Mouse (Mus musculus): Measurements from ENCODE around the gene Plin4. TPM values are rescaled to one million over a fixed set of nuclear protein-coding genes. Genes with fewer than 3 reads are reported as not detected.

Gene Plin4
- polyA plus RNA-seq, 1 experiment from 2014 or later = 7.1 TPM

DNA sequence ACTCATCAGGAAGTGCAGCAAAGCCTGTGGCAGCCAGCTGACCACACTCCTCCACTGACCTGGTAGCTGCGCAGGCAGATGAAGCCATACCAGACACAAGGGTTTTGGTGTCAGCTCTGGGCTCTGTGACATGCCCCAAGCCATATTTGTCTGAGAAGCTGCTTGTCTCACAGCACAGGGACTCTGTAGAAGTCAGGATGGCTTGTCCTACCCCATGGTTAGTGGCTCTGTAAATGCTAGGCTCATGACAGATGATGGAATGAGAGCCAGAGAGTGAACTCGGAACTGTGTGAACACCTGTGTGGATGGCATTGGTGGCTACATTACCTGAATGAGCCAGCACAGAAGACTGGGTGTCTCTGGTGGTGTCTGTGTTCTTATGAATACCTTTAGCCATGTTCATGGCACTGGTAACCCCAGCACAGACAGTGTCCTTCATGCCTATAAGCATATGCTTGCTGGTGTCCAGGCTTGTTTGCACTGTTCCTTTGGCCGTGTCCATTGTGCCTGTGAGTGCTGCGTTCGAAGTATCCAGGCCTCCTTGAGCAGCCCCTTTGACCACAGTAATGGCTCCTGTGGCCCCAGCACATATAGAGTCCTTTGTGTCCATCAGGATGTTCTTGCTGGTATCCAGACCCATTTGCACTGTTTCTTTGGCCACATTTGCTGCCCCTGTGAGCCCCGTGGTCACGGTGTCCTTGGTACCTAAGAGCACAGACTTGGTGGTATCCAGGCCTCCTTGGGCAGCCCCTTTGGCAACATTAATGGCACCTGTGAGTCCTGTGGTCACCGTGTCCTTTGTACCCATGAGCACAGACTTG lies 5.9 kb downstream of the Plin4 start:
- no peak for DNase-seq (ENCODE audit: low read depth, low spot score)
- TF ChIP-seq CTCF (IDR thresholded peaks at IDR 0.05) = no peak
- CTCF ChIA-PET = interaction anchor here (1.3 to 1.5 kb wide), 2 partner anchors 8 to 14 kb away, joined by 4 to 5 read pairs; no protein-coding TSS in a partner anchor
- in situ Hi-C loops (cut with MboI; ENCODE audit: low pct_unique_long_range_greater_than_20kb) = no loop called here
- POLR2A ChIA-PET = no interaction called here
- no peak for ATAC-seq
- no peaks in the 10 kb centered on the region for H3K27me3 ChIP-seq

DNA sequence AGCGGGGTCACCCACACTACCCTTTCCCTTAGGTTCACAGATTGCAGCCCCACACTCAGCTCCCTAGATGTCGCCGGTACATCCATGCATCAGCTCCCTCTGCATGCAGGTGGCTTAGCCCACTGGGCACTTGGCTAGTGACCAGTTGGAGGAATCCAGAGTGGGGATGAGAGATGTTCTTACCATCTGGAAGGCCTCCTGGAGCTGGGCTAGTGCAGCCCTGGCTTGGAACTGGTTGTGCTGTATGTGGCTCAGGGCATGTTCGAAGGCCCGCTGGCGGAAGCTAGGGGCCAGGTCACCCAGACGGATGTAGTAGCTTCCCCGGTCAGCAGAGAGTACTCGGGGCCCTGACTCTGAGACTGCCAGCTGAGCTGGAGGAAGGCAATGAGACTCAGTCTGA lies 6.7 kb downstream of the Plin4 start:
- H3K27me3 ChIP-seq = no peaks in the 10 kb centered on the region
- in situ Hi-C loops (cut with MboI; ENCODE audit: low pct_unique_long_range_greater_than_20kb) = no loop called here
- DNase-seq (ENCODE audit: low read depth, low spot score) = no peak
- ChIA-PET POLR2A (no interaction called here), CTCF (interaction anchor here (1.3 to 1.5 kb wide), 2 partner anchors 9 to 13 kb away, joined by 4 to 5 read pairs; no protein-coding TSS in a partner anchor)
- no peak for ATAC-seq
- no peak for TF ChIP-seq CTCF (IDR thresholded peaks at IDR 0.05)

DNA sequence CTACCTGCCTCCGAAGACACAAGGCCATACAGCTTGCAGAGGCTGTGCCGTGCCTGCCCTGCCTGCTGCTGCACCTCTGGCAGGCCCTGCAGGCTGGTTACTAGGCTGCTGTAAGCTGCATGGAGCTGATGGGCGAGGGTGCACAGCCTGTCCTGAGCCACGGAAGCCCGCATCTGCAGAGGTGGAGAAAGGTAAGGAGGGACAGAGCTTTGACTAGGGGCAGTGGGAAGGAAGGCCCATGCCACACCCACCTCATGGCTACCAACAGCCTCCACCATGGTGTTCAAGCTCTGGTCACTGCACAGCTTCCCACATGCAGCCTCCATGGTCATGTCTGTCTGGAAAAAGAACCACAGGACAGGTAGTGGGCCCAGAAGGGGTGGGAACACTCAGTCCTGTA lies 7.4 kb downstream of the Plin4 start:
- ATAC-seq (no peak), DNase-seq (ENCODE audit: low read depth, low spot score) (no peak)
- no peak for TF ChIP-seq CTCF (IDR thresholded peaks at IDR 0.05)
- no peaks in the 10 kb centered on the region for H3K27me3 ChIP-seq
- ChIA-PET CTCF (interaction anchor here (0.8 to 1.5 kb wide), 3 partner anchors 10 to 12 kb away, joined by 3 to 5 read pairs (median 4); no protein-coding TSS in a partner anchor), POLR2A (interaction anchor here (0.8 to 0.9 kb wide), 2 partner anchors 9 to 19 kb away, joined by 3 to 4 read pairs; no protein-coding TSS in a partner anchor)
- in situ Hi-C loops (cut with MboI; ENCODE audit: low pct_unique_long_range_greater_than_20kb) = no loop called here

DNA sequence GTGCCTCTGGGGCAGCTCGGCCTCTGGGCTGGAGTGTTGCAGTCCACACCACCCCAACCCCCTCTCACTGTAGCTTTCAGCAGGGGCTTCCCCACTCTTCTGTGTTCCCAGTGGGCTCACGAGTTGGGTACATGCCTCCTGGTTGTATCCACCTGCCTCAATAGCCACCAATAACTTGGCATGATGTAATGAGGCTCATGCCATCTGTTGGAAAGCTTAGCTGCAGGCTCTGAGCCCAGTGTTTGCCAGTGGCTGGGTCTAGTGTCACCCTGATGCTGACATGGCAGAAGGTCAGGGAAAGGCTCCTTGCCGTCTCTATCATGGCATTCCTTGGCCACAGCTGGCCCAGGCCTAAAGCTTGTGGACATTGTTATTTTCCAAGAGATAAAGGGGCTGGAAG lies 8.8 kb downstream of the Plin4 start:
- in situ Hi-C loops (cut with MboI; ENCODE audit: low pct_unique_long_range_greater_than_20kb) = no loop called here
- ATAC-seq (no peak), DNase-seq (ENCODE audit: low read depth, low spot score) (no peak)
- POLR2A ChIA-PET = interaction anchor here (0.6 kb wide), 1 partner anchor 84 kb away, joined by 6 read pairs; no protein-coding TSS in a partner anchor
- H3K27me3 ChIP-seq = no peaks in the 10 kb centered on the region
- CTCF ChIA-PET = interaction anchor here (1.8 to 2.3 kb wide), 2 partner anchors 11 kb away, joined by 6 to 10 read pairs; no protein-coding TSS in a partner anchor
- TF ChIP-seq CTCF (IDR thresholded peaks at IDR 0.05) = no peak

DNA sequence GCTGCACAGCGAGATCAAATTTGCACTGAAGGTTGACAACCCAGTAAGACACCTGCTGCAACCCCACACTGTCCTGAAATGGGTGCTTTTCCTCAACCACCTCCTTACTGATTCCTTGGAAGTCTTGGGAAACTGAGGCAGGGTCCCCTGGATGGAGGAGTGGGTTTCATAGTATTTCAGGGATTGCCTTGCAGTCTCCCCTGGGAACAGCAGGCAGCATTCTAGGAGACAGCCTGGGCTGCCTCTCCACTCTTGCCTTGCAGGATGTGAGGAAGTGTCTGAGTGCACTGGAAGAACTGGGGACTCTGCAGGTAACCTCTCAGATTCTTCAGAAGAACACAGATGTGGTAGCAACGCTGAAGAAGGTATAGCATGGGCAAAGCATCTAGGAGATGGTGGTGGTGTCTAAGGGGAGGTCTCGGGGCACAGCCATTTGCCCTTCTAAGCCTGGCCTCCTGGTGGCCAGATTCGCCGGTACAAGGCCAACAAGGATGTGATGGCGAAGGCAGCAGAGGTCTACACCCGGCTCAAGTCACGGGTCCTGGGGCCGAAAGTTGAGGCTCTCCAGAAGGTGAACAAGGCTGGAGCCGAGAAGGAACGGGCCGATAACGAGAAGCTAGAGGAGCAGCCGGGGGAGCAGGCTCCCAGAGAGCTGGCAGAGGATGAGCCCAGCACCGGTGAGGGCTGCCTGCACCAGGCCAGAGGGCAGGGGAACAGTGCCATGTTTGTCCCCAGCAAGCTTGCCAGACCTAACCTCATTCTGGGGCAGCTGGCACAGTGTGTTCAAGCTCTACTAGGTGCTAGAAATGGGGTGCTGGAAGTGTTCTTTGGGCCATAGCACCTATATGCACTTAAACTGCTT lies 10.7 kb downstream of the Plin4 start:
- no peaks in the 10 kb centered on the region for H3K27me3 ChIP-seq
- ChIA-PET POLR2A (interaction anchor here (1.4 kb wide), 1 partner anchor 10 kb away, joined by 8 read pairs; no protein-coding TSS in a partner anchor), CTCF (interaction anchor here (1.8 to 2.3 kb wide), 2 partner anchors 9 to 13 kb away, joined by 6 to 10 read pairs; no protein-coding TSS in a partner anchor)
- ATAC-seq (no peak), DNase-seq (ENCODE audit: low read depth, low spot score) (no peak)
- no peak for TF ChIP-seq CTCF (IDR thresholded peaks at IDR 0.05)
- in situ Hi-C loops (cut with MboI; ENCODE audit: low pct_unique_long_range_greater_than_20kb) = no loop called here

DNA sequence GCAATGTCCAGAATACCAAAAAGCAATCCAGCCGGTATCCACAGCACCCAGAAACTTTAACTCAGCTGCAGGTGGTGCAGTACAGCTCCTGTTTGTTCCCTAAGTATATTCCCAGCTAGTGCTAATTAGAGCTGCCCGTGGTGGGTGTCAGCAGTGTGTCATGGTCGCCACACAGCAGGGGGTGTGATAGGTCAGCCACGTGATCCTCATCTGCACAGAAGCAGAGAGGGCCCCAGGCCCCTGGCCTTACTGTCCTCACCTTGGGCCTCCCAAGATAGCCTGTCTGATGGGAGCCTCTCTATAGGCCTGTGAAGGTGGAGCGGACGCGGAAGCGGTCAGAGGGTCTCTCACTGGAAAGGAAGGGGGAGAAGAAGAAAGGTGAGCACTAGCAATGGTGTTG lies 11.4 kb downstream of the Plin4 start:
- ATAC-seq = no peak
- no peak for DNase-seq (ENCODE audit: low read depth, low spot score)
- CTCF ChIA-PET = interaction anchor here (1.1 kb wide), 1 partner anchor 11 kb away, joined by 3 read pairs; no protein-coding TSS in a partner anchor
- H3K27me3 ChIP-seq = no peaks in the 10 kb centered on the region
- in situ Hi-C loops (cut with MboI; ENCODE audit: low pct_unique_long_range_greater_than_20kb) = no loop called here
- no peak for TF ChIP-seq CTCF (IDR thresholded peaks at IDR 0.05)
- POLR2A ChIA-PET = interaction anchor here (0.9 kb wide), 1 partner anchor 77 kb away, joined by 3 read pairs; no protein-coding TSS in a partner anchor

DNA sequence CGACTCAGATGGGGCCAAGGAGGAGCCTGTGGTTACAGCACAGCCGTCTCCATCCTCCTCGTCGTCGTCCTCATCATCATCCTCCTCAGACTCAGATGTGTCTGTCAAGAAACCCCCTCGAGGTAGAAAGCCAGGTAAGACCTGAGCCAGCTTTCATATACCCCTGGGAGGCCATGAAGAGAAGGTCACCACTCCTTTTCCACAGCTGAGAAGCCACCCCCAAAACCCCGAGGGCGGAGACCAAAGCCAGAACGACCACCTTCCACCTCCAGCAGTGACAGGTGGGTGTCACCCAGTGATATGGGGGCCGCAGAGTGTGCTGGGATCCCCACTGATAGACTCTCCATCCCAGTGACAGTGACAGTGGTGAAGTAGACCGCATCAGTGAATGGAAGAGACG lies 12.7 kb downstream of the Plin4 start:
- ATAC-seq = no peak
- H3K27me3 ChIP-seq = no peaks in the 10 kb centered on the region
- no peak for TF ChIP-seq CTCF (IDR thresholded peaks at IDR 0.05)
- in situ Hi-C loops (cut with MboI; ENCODE audit: low pct_unique_long_range_greater_than_20kb) = no loop called here
- DNase-seq (ENCODE audit: low read depth, low spot score) = no peak
- POLR2A ChIA-PET = no interaction called here
- CTCF ChIA-PET = interaction anchor here (1.1 kb wide), 1 partner anchor 10 kb away, joined by 3 read pairs; no protein-coding TSS in a partner anchor

DNA sequence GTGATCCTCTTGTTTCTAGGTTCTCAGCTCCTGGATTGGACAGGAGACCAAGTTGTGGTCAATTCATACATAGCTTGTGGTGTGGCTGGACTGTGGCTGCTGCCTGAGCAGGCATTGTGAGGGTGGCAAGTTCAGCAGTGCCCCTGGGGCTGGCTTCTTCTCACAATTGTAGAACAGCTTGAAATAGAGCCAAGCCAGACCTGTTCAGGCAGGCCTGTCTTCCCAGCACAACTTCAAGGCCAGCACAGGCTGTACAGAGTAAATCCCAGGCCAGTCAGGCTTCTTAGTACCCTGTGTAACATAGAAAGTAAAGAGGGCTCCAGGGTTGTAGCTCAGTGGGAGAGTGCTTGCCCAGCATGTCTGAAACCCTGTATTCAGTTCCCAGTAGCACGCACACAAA lies 16.8 kb downstream of the Plin4 start:
- no peaks in the 10 kb centered on the region for H3K27me3 ChIP-seq
- ChIA-PET POLR2A (interaction anchor here (1.0 kb wide), 2 partner anchors 9 to 10 kb away, joined by 3 to 9 read pairs; no protein-coding TSS in a partner anchor), CTCF (interaction anchor here (0.7 to 2.0 kb wide), 2 partner anchors 9 to 10 kb away, joined by 3 to 7 read pairs; no protein-coding TSS in a partner anchor)
- in situ Hi-C loops (cut with MboI; ENCODE audit: low pct_unique_long_range_greater_than_20kb) = no loop called here
- ATAC-seq (no peak), DNase-seq (ENCODE audit: low read depth, low spot score) (no peak)
- no peak for TF ChIP-seq CTCF (IDR thresholded peaks at IDR 0.05)

DNA sequence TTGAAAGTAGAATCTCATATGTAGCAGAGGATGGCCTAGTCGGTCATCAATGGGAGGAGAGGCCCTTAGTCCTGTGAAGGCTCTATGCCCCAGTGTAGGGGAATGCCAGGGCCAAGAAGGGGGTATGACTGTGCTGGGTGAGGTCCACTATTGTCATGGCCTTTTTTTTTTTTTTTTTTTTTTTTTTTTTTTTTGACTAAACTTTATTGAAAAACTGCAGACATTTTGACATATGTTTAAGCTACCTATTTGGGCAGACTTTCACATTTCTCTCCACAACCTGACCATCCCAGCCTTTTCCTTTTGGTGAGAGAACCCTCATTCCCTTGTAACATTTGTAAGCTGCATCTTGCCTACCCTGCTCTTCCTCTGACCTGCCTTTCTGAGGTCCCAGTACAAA lies 17.3 kb downstream of the Plin4 start:
- in situ Hi-C loops (cut with MboI; ENCODE audit: low pct_unique_long_range_greater_than_20kb) = no loop called here
- no peak for ATAC-seq
- DNase-seq (ENCODE audit: low read depth, low spot score) = no peak
- no peaks in the 10 kb centered on the region for H3K27me3 ChIP-seq
- ChIA-PET POLR2A (interaction anchor here (1.0 kb wide), 2 partner anchors 9 to 10 kb away, joined by 3 to 9 read pairs; no protein-coding TSS in a partner anchor), CTCF (interaction anchor here (0.7 to 2.0 kb wide), 2 partner anchors 9 kb away, joined by 3 to 7 read pairs; no protein-coding TSS in a partner anchor)
- no peak for TF ChIP-seq CTCF (IDR thresholded peaks at IDR 0.05)
